Mouse (Mus musculus) liver, embryonic 13.5 days (tissue): Measurements from ENCODE around the gene Tfam. TPM values are rescaled to one million over a fixed set of nuclear protein-coding genes. Genes with fewer than 3 reads are reported as not detected.
A peak's percentile ranks its signal among the peaks of the same experiment; 100 is the strongest.

Experiments used
- ATAC-seq: fragments of 200-750 bp; cut with Nextera tagmentation; 2 replicates; pipeline ENCODE4 v1.8.0; 2017; ENCODE audit warnings: low read depth, mild to moderate bottlenecking, moderate number of reproducible peaks, moderate library complexity
- DNase-seq: peaks from one replicate; pipeline ENCODE4 v3.0.0; 2022
- H3K27ac ChIP-seq: fragments of 300-500 bp; sonication (generic); 2 replicates; pipeline ENCODE4 v1.5.1; 2015; ENCODE audit warnings: moderate library complexity, mild to moderate bottlenecking, inconsistent platforms
- H3K27me3 ChIP-seq: fragments of 300-500 bp; sonication (generic); 2 replicates; pipeline ENCODE4 v1.6.1; 2015; ENCODE audit warnings: mild to moderate bottlenecking, inconsistent platforms
- H3K36me3 ChIP-seq: fragments of 300-500 bp; sonication (generic); 2 replicates; pipeline ENCODE4 v1.6.1; 2015; ENCODE audit warnings: mild to moderate bottlenecking, inconsistent platforms
- H3K4me1 ChIP-seq: fragments of 300-500 bp; sonication (generic); replicated peaks from 2 replicates; pipeline ENCODE4 v1.6.1; 2015; ENCODE audit warnings: inconsistent platforms
- H3K4me2 ChIP-seq: fragments of 300-500 bp; sonication (generic); 2 replicates; pipeline ENCODE4 v1.6.1; 2015; ENCODE audit warnings: inconsistent platforms, mild to moderate bottlenecking, moderate library complexity
- H3K4me3 ChIP-seq: fragments of 300-500 bp; sonication (generic); replicated peaks from 2 replicates; pipeline ENCODE4 v1.5.1; 2015; ENCODE audit warnings: mild to moderate bottlenecking, inconsistent platforms
- H3K9ac ChIP-seq: fragments of 300-500 bp; sonication (generic); 2 replicates; pipeline ENCODE4 v1.6.1; 2015; ENCODE audit warnings: mild to moderate bottlenecking, inconsistent platforms
- H3K9me3 ChIP-seq: fragments of 300-500 bp; sonication (generic); replicated peaks from 2 replicates; pipeline ENCODE4 v1.6.1; 2016; ENCODE audit warnings: inconsistent platforms
- WGBS: fragments of 180-500 bp; shearing (Covaris S2); methylation state at CpG from one replicate; pipeline ENCODE4 v1.1.7; 2015; ENCODE audit not compliant: insufficient replicate concordance; 5-methylcytosine and 5-hydroxymethylcytosine counted together
- polyA plus RNA-seq: library from polyadenylated mRNA; unstranded; fragments of >200 nt; fragmentation: Nextera tagmentation; extraction: Ambion mirVana; gene quantifications from 2 replicates; pipeline ENCODE4 v1.2.1, GENCODE M21; 2015

The Tfam gene
- 54.8 and 65.0 TPM in 2 replicates for polyA plus RNA-seq

DNA sequence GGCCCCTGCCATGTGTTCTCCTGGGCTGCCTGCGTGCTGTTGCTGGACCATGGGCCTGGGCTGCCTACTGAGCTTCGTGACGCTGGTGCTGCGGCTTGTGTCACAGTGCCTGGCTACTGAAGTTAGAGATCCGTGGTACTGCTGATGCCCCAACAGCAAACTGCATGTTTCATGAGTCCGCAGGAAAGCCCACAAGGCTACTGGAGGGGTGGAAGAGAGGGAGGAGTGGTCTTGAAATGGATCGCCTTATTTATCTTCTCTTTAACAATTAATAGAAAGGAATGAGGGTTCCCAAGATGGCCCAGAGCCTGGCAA lies at the start of gene Tfam:
TSS of gene Tfam (minus strand) at position 41 of the 315 bp plus-strand sequence.
- 5% methylated on average over 7 of the region's 7 CpGs for WGBS

DNA sequence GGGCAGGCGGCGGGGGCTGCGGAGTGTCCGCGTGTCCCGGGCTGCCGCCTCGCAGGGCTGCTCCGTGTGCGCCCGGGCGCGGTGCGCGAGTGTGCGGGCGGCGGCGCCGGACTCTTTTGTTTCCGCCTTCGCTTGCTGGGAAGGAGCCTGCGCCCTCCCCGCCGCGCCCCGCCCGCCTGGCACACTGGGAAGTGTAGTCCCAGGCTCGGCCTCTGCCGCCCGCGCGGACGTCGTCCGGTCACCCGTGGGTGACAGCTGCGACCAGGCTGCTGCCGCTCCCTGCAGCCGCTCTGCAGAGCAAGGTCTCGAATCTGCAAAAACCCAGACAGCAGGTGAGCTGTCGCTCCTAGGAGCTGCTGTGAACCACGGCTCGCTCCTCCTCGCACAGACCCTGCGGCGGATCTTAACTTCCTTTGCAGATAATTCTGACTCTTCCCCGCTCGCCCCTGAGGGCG lies 47.1 kb upstream of the Tfam start, which contains the start of gene Ube2d1:
TSS of gene Ube2d1 (minus strand) at position 137 of the 455 bp plus-strand sequence.
- Histone ChIP-seq H3K36me3 (no peaks in the 10 kb centered on the region), H3K9me3 (no peaks in the 10 kb centered on the region), H3K4me3 (peak within 1 kb of the TSS; percentile 74), H3K4me1 (peaks cover 11% of the 10 kb centered on the region), H3K4me2 (peak within 1 kb of the TSS; percentile 79), H3K9ac (peak within 1 kb of the TSS; percentile 71), H3K27me3 (peaks cover 22% of the 10 kb centered on the region; the same call in 1 of the 2 replicates), H3K27ac (no peak within 1 kb of the TSS)
- ATAC-seq (peak; percentile 86), DNase-seq (peak; percentile 51)
- WGBS = under 1% methylated on average over 45 of the region's 50 CpGs

More for the DNA sequence above, at the start of gene Tfam:
- Histone ChIP-seq H3K9me3 (no peaks in the 10 kb centered on the region), H3K36me3 (peaks cover 26% of the 10 kb centered on the region), H3K27ac (peak within 1 kb of the TSS; percentile 79), H3K27me3 (no peaks in the 10 kb centered on the region), H3K4me1 (peaks cover 27% of the 10 kb centered on the region), H3K9ac (peak within 1 kb of the TSS; percentile 93), H3K4me2 (peak within 1 kb of the TSS; percentile 66), H3K4me3 (peak within 1 kb of the TSS; percentile 92)
- DNase-seq (no peak), ATAC-seq (no peak)

DNA sequence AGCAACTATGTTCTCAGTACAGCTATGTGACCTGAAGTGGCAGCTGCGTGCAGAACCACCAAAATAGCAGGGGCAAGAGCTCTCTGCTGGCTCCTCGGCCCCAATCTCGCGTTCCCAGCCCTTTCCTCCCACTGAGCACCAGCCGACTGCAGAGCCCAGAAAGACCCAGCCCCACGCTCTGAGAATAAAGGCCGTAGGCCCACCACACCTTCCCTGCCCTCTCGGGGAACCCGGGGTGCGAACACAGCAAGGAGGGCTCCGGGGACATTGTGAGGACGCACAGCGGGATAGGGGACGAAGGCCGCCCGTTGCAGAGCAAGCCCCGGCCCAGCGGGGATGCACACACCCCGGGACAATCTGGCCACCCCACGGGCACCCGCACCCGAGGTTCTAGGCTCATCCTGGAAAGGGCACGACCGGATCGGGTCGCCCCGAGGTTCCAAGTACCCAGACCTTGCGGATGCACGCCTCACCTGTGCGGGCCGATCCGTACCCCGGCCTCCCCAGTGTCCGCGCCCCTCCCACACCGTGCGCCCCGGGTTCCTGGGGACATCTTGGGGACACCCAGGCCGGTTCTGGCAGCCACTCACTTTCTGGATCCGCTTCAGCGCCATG lies 46.5 kb upstream of the Tfam start:
- Histone ChIP-seq H3K36me3 (no peaks in the 10 kb centered on the region), H3K4me3 (peak overlapping the region; percentile 74), H3K4me1 (peaks cover 11% of the 10 kb centered on the region), H3K9ac (peak overlapping the region; percentile 71), H3K4me2 (peak overlapping the region; percentile 79), H3K27ac (no peak overlapping the region), H3K27me3 (peaks cover 22% of the 10 kb centered on the region; the same call in 1 of the 2 replicates), H3K9me3 (no peaks in the 10 kb centered on the region)
- DNase-seq = no peak
- under 1% methylated on average over 41 of the region's 41 CpGs for WGBS
- ATAC-seq = peak; percentile 61

DNA sequence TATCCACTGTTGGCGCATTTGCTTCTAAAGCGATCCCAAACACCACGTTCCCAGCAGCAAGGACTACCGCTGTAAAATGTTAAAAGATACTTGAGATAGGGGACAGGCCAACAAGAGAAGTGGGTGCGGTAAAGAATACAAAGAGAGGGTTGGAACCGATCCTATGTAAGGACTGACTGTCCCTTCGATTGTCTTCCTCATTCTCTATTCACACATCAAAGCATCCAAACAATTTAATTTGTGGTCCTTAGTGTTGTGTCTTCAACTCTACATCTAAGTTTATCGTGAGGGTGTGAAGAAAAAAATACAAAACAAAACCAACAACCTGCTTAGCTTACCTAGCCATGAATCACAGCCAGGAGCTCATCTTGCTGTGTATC lies 46.0 kb upstream of the Tfam start:
- Histone ChIP-seq H3K4me2 (peak overlapping the region; percentile 79), H3K36me3 (no peaks in the 10 kb centered on the region), H3K9me3 (no peaks in the 10 kb centered on the region), H3K27me3 (peaks cover 22% of the 10 kb centered on the region; the same call in 1 of the 2 replicates), H3K9ac (peak overlapping the region; percentile 71; the same call in 1 of the 2 replicates), H3K4me3 (peak overlapping the region; percentile 74), H3K4me1 (peaks cover 11% of the 10 kb centered on the region), H3K27ac (no peak overlapping the region)
- no peak for ATAC-seq
- WGBS = 21% methylated on average over 8 of the region's 8 CpGs
- no peak for DNase-seq

DNA sequence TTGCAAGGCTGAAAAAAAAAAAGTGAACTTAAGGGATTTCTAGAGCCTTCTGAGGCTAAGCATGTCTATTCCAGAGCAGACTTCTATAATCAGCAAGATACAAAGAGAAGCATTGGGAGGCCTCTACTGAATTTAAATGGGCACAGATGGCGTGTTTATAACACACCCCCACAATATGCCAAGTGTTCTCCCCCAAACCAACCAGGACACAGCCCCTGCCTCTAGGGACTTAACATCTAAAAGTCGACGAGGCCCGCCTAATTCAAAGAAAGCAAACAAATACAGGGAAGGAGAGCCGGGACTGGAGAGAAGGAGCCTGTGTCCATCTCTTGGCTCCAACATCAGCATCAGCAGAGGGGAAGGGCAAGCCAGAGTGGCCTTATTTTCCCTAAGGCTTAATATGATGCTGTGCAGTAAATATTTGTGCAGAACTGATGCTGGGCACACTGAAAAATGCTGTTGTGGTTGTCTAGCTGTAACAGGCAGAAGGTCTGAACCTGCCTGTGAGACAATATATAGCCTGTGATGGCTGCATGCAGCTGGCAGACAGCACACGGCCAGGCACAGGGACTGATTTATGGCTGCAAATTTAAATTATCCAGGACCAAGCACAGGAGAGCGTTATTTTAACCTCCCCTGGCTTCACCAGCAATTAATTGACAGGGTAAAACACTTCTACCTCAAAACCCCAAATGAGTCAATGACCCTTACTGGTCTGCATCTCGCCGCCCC lies 35.1 kb upstream of the Tfam start:
- H3K4me1 ChIP-seq = 0 out of 2 replicates have a peak, but pooled peaks cover under 1% of the 10 kb centered on the region
- H3K27me3 ChIP-seq = no peaks in the 10 kb centered on the region
- DNase-seq (no peak), ATAC-seq (no peak)
- H3K9me3 ChIP-seq = no peaks in the 10 kb centered on the region
- no peak overlapping the region for H3K9ac ChIP-seq
- H3K4me2 ChIP-seq = no peak overlapping the region
- no peak overlapping the region for H3K4me3 ChIP-seq
- 69% methylated on average over 9 of the region's 9 CpGs for WGBS
- H3K36me3 ChIP-seq = no peaks in the 10 kb centered on the region
- H3K27ac ChIP-seq = no peak overlapping the region

DNA sequence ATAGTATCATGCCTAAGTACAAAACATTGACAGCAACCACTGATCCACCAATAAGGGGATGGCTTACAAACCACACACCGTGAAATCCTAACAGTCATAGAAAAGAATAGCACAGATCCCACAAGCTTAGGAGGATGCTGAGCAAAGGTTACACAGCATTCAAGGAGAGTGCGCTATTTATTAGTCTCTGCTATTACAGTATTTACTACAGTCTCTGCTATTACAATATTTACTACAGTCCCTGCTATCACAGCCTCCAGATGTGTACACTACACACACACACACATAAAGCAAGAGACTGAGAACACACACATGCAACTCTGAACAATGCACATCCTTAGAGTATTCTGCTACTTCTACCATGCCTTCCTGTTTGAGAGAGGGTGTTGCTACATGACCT lies 29.9 kb upstream of the Tfam start:
- Histone ChIP-seq H3K27ac (no peak overlapping the region), H3K4me2 (no peak overlapping the region), H3K4me1 (0 out of 2 replicates have a peak, but pooled peaks cover 4% of the 10 kb centered on the region), H3K4me3 (no peak overlapping the region), H3K9me3 (no peaks in the 10 kb centered on the region), H3K9ac (no peak overlapping the region), H3K36me3 (no peaks in the 10 kb centered on the region), H3K27me3 (no peaks in the 10 kb centered on the region)
- 83% methylated on average over 2 of the region's 2 CpGs for WGBS
- ATAC-seq (no peak), DNase-seq (no peak)

DNA sequence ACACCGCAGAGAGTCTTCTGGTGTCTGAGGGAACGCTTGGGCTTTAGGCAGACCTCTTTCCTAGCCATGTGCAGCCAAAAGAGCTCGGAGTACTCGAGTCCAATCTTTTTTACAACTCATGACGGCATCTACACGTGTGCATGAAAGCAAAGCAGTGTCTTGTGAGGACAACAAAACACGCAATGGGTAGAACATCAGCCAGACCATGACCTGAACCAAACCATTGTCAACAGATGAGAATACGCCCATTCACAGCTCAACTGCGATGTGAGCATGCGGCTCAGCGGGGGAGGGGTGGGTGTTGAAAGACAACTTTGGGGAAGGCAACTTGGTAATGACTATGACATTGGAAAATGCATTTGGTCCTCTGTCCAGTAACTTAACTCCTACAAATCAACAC lies 29.4 kb upstream of the Tfam start:
- WGBS = 70% methylated on average over 11 of the region's 11 CpGs

DNA sequence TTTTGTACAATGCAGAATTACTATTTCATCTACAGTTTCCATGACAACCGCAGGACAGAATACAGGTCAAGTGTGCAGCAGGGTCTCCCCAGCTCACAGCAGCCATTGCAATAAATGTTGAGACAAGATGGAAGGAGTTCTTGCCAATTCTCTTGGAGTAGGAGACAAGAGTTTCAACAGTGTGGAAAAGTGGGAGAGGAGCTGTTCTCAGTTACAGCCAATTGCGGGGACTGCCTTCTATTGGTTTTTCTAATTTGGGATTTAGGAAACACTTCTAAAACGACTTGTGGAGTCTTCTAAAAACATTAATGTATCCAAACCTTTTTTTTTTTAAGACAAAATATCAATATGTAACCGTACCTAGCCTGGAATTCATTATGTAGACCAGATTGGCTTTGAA lies 27.0 kb upstream of the Tfam start:
- no peak overlapping the region for H3K27ac ChIP-seq
- WGBS = 69% methylated on average over 4 of the region's 4 CpGs
- no peaks in the 10 kb centered on the region for H3K36me3 ChIP-seq
- no peak for ATAC-seq
- no peak overlapping the region for H3K4me2 ChIP-seq
- no peak overlapping the region for H3K4me3 ChIP-seq
- no peak for DNase-seq
- H3K9ac ChIP-seq = no peak overlapping the region
- no peaks in the 10 kb centered on the region for H3K9me3 ChIP-seq
- H3K27me3 ChIP-seq = no peaks in the 10 kb centered on the region
- 0 out of 2 replicates have a peak, but pooled peaks cover 4% of the 10 kb centered on the region for H3K4me1 ChIP-seq

More for the DNA sequence above, 29.4 kb upstream of the Tfam start:
- H3K4me2 ChIP-seq = no peak overlapping the region
- 0 out of 2 replicates have a peak, but pooled peaks cover 4% of the 10 kb centered on the region for H3K4me1 ChIP-seq
- no peaks in the 10 kb centered on the region for H3K36me3 ChIP-seq
- H3K9ac ChIP-seq = no peak overlapping the region
- H3K27ac ChIP-seq = no peak overlapping the region
- ATAC-seq (no peak), DNase-seq (no peak)
- H3K27me3 ChIP-seq = no peaks in the 10 kb centered on the region
- H3K9me3 ChIP-seq = no peaks in the 10 kb centered on the region
- H3K4me3 ChIP-seq = no peak overlapping the region

DNA sequence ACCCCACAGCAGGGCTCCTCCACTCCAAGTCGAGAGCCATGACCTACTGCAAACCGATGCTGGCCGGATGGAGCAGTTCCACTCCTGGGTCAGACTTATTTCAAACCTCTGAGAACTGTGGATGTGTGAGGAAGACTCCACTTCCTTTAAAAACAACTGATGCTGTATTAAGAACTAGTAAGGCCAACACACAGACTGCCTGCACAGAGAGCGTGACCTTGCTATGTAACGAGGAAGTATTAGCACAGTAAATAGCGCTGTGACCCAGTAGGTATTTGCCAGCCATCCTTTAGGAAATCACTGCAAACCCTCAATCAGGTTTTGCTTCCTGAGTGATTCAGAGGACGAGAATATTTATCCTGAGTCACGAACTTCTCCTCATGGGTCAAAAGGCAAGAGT lies 23.6 kb upstream of the Tfam start:
- Histone ChIP-seq H3K27me3 (no peaks in the 10 kb centered on the region), H3K27ac (no peak overlapping the region), H3K9ac (no peak overlapping the region), H3K9me3 (no peaks in the 10 kb centered on the region), H3K36me3 (no peaks in the 10 kb centered on the region), H3K4me2 (no peak overlapping the region), H3K4me1 (no peaks in the 10 kb centered on the region), H3K4me3 (no peak overlapping the region)
- WGBS = 75% methylated on average over 8 of the region's 8 CpGs
- DNase-seq = no peak
- ATAC-seq = no peak

DNA sequence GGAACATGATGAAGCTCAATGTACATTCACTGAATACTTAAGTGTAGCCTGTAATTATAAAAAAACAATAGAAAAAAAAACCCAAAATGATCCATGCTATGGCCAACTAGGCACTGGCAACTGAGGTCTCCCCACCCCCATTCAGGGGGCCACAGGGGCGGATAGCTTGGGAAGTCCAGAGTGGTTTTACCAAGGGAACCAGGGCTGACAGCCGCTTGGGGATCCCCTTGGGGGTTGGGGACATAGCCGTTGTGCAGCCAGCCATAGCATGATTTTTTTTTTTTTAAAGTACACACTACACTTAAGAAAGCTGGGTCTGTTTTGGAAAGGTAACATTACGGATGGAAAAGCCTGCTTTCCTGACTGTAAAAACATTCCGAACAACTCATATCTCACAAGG lies 20.9 kb upstream of the Tfam start:
- Histone ChIP-seq H3K9ac (no peak overlapping the region), H3K27ac (no peak overlapping the region), H3K4me3 (no peak overlapping the region), H3K4me2 (no peak overlapping the region), H3K4me1 (no peaks in the 10 kb centered on the region), H3K36me3 (peaks cover 9% of the 10 kb centered on the region; the same call in 1 of the 2 replicates), H3K9me3 (no peaks in the 10 kb centered on the region), H3K27me3 (no peaks in the 10 kb centered on the region)
- DNase-seq (no peak), ATAC-seq (no peak)
- WGBS = 79% methylated on average over 5 of the region's 5 CpGs

DNA sequence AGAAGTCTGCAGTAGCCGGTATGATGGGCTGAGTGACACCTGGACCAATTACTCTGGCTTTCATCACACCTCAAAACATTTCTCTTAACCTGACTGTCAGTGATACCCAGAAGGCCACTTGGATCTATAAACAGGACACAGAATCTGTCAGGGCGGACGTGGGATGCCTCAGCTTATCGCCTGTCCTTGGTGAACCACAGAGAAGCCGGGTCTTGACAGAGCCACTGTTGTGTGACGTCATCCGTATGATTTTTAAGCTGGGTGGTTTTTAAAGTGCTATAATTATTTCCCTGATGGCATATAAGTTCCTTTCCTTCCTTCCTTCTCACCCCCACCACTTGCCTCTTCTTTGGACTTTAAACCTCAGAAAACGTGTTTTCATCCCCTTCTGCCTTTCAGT lies 20.4 kb upstream of the Tfam start:
- H3K4me2 ChIP-seq = no peak overlapping the region
- H3K9ac ChIP-seq = no peak overlapping the region
- no peaks in the 10 kb centered on the region for H3K27me3 ChIP-seq
- peaks cover 9% of the 10 kb centered on the region; the same call in 1 of the 2 replicates for H3K36me3 ChIP-seq
- no peak overlapping the region for H3K4me3 ChIP-seq
- no peaks in the 10 kb centered on the region for H3K9me3 ChIP-seq
- H3K27ac ChIP-seq = no peak overlapping the region
- no peaks in the 10 kb centered on the region for H3K4me1 ChIP-seq
- 70% methylated on average over 8 of the region's 8 CpGs for WGBS
- DNase-seq (no peak), ATAC-seq (no peak)
